Mouse (Mus musculus) megakaryocyte-erythroid progenitor cell, adult 5-6 weeks (primary cell): Measurements from ENCODE around the gene Ncbp3. TPM values are rescaled to one million over a fixed set of nuclear protein-coding genes. Genes with fewer than 3 reads are reported as not detected.

Experiments used
- ATAC-seq: replicated peaks from 2 replicates; pipeline ENCODE4 v1.8.0; 2016; ENCODE audit warnings: mild to moderate bottlenecking, inconsistent platforms; ENCODE audit not compliant: severe bottlenecking, poor library complexity, low FRiP score, low TSS enrichment
- total RNA-seq, 2 experiments: library from RNA; stranded (forward) in 1 of 2; stranded (reverse) in 1 of 2; fragments of 200-1000, 215-1000 nt in 1 of 2; fragments of >200 nt in 1 of 2; fragmentation: Nextera tagmentation in 1 of 2; gene quantifications; 2 replicates each; pipeline ENCODE4 v1.2.3; 2014 to 2017

Gene Ncbp3
- total RNA-seq, 2 experiments from 2014 or later, result 12.5 to 16.4 TPM

GRCm38 (mm10) chr11:73024236-73024904 is 23.2 kb upstream of the Ncbp3 start:
- ATAC-seq, result 0 out of 2 replicates have a peak, but pooled peaks have one; percentile 47

- ATAC-seq, result no peak
Measured at GRCm38 (mm10) chr11:73026961-73027360, 20.6 kb upstream of the Ncbp3 start.

- peak; percentile 96 for ATAC-seq
Measured at GRCm38 (mm10) chr11:73030821-73031498, 16.6 kb upstream of the Ncbp3 start.

GRCm38 (mm10) chr11:73031536-73031935 is 16.0 kb upstream of the Ncbp3 start:
- ATAC-seq, result no peak

GRCm38 (mm10) chr11:73036077-73036476 is 11.5 kb upstream of the Ncbp3 start:
- no peak for ATAC-seq

GRCm38 (mm10) chr11:73036889-73037288 is 10.7 kb upstream of the Ncbp3 start:
- 0 out of 2 replicates have a peak, but pooled peaks have one; percentile 15 for ATAC-seq

- no peak for ATAC-seq
Measured at GRCm38 (mm10) chr11:73037691-73038090, 9.9 kb upstream of the Ncbp3 start.

- peak; percentile 73 for ATAC-seq
Measured at GRCm38 (mm10) chr11:73039102-73039799, 8.3 kb upstream of the Ncbp3 start.

GRCm38 (mm10) chr11:73044229-73044755 is 3.3 kb upstream of the Ncbp3 start:
- no peak for ATAC-seq

GRCm38 (mm10) chr11:73044789-73045188 is 2.8 kb upstream of the Ncbp3 start:
- 0 out of 2 replicates have a peak, but pooled peaks have one; percentile 32 for ATAC-seq

- peak; percentile 54 for ATAC-seq
Measured at GRCm38 (mm10) chr11:73048030-73048876, 670 bp downstream of the Ncbp3 start.

GRCm38 (mm10) chr11:73049335-73049734 is 1.8 kb downstream of the Ncbp3 start:
- 0 out of 2 replicates have a peak, but pooled peaks have one; percentile 42 for ATAC-seq

GRCm38 (mm10) chr11:73052795-73053194 is 5.2 kb downstream of the Ncbp3 start:
- no peak for ATAC-seq

- ATAC-seq, result peak; percentile 48; the same call in 1 of the 2 replicates
Measured at GRCm38 (mm10) chr11:73057701-73058100, 10.1 kb downstream of the Ncbp3 start.

GRCm38 (mm10) chr11:73059630-73060029 is 12.0 kb downstream of the Ncbp3 start:
- no peak for ATAC-seq

- no peak for ATAC-seq
Measured at GRCm38 (mm10) chr11:73061413-73061812, 13.8 kb downstream of the Ncbp3 start.

- peak; percentile 80 for ATAC-seq
Measured at GRCm38 (mm10) chr11:73071839-73072238, 24.3 kb downstream of the Ncbp3 start.

GRCm38 (mm10) chr11:73076295-73076694 is 28.7 kb downstream of the Ncbp3 start:
- no peak for ATAC-seq

GRCm38 (mm10) chr11:73076733-73077132 is 29.1 kb downstream of the Ncbp3 start:
- ATAC-seq, result no peak
